Mouse (Mus musculus): Measurements from ENCODE around the gene Bmp8a. TPM values are rescaled to one million over a fixed set of nuclear protein-coding genes. Genes with fewer than 3 reads are reported as not detected.
"Not testable (repeated sequence)": the region's sequence is repeated elsewhere in the genome, so short reads cannot be mapped to it uniquely, and the experiment has no call there.

The Bmp8a gene
- total RNA-seq, 2 experiments from 2014 or later: 0.18 TPM; not detected in 1

DNA sequence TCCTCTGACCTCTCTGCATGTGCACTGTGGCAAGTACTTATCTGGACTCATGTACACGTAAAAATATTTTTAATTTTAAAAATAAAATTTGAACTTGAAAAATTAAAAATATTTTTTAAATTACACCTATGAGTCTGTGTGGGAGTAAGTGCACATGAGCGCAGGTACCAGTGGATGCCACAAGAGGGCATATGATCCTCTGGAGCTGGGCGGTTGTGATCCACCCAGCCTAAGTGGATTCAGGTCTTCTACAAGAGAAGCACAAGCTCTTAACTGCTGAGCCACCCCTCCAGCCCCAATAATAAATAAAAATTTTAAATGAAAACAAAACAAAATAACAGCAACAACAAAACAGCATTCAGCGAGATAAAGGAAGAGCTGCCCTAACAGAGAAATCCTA lies 9.9 kb downstream of the Bmp8a start:
- intact Hi-C loops (cut with DNase I): no loop called here
- DNase-seq (ENCODE audit: low spot score): no peak

GRCm38 (mm10) chr4:123331961-123332360 lies 11.1 kb downstream of the Bmp8a start:
- DNase-seq (ENCODE audit: low spot score); intact Hi-C loops (cut with DNase I): not testable (repeated sequence)

DNA sequence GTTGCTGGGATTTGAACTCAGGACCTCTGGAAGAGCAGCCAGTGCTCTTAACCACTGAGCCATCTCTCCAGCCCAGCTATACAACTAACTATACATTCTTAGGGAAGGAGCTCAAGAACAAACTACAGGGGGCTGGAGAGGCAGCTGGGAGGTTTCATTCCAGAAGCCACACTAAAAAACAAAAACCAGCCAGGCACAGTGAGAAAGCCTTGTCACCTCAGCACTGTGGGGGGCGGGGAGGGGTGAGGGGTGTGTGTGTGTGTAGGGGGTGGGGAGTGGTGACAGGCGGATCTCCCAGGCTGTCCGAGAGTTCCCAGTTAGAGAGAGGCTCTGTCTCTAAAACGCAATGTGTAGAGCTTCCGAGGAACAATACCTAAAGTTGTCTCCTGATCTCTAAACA lies 11.7 kb downstream of the Bmp8a start:
- intact Hi-C loops (cut with DNase I): no loop called here
- DNase-seq (ENCODE audit: low spot score): no peak

GRCm38 (mm10) chr4:123328946-123329345 lies 14.1 kb downstream of the Bmp8a start:
- no peak for DNase-seq (ENCODE audit: low spot score)
- intact Hi-C loops (cut with DNase I): no loop called here

GRCm38 (mm10) chr4:123327630-123328029 lies 15.4 kb downstream of the Bmp8a start:
- DNase-seq (ENCODE audit: low spot score): no peak
- intact Hi-C loops (cut with DNase I): no loop called here

DNA sequence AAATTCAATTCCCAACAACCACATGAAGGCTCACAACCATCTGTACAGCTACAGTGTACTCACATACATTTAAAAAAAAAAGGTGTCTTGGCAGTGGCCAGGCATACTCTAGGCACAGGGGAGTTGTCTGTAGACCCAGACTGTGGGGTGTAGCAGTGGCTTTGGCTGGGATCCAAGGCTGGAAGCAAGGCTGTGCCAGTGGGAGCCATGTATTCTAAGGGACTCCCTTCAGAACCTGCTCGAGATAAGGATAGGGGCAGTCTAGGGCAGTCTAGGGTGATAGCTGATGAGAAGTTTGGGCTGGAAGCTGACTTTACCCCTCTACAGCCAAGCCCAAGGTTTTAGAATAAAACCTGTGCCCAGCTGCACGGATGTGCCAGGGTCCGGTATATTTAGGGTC lies 17.0 kb downstream of the Bmp8a start:
- no peak for DNase-seq (ENCODE audit: low spot score)

GRCm38 (mm10) chr4:123323534-123323933 lies 19.5 kb downstream of the Bmp8a start, which contains the start of gene Oxct2a:
Oxct2a (minus strand) TSS chr4:123323634.
- no peak for DNase-seq (ENCODE audit: low spot score)
- intact Hi-C loops (cut with DNase I): no loop called here

More for the DNA sequence above, 17.0 kb downstream of the Bmp8a start:
- intact Hi-C loops (cut with DNase I): no loop called here

GRCm38 (mm10) chr4:123322910-123323309 lies 20.1 kb downstream of the Bmp8a start:
- intact Hi-C loops (cut with DNase I); DNase-seq (ENCODE audit: low spot score): not testable (repeated sequence)

DNA sequence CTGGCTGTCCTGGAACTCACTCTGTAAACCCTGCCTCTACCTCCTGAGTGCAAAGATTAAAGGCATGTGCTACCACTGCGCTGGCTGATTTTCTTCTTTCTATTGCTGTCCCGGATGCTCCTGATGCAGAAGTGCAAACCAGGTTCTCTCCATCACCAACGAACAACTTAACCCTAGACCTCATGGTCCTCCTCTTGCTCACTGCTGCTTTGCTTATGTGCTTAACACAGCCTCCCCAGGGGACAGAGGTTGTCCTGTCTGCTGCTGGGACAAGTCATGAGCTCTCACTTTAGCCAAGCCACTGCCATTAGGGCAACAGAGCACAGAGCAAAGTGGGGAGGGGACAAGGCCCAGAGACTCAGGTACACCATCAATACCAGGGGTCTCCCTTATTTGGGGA lies 28.6 kb downstream of the Bmp8a start:
- intact Hi-C loops (cut with DNase I): no loop called here
- no peak for DNase-seq (ENCODE audit: low spot score)

- DNase-seq (ENCODE audit: low spot score): no peak
- intact Hi-C loops (cut with DNase I): no loop called here
These were observed 30.0 kb downstream of the Bmp8a start for GRCm38 (mm10) chr4:123313010-123313409.

- intact Hi-C loops (cut with DNase I): no loop called here
- DNase-seq (ENCODE audit: low spot score): no peak
These were observed 31.2 kb downstream of the Bmp8a start for GRCm38 (mm10) chr4:123311845-123312244.

GRCm38 (mm10) chr4:123308292-123308691 lies 34.8 kb downstream of the Bmp8a start:
- no peak for DNase-seq (ENCODE audit: low spot score)
- intact Hi-C loops (cut with DNase I): loop anchor here (5.0 to 10.0 kb wide), 4 partner anchors 34 to 367 kb away; partner anchors contain the start of gene Bmp8a

GRCm38 (mm10) chr4:123306999-123307398 lies 36.1 kb downstream of the Bmp8a start:
- DNase-seq (ENCODE audit: low spot score): no peak
- intact Hi-C loops (cut with DNase I): loop anchor here (5.0 to 10.0 kb wide), 4 partner anchors 35 to 368 kb away; partner anchors contain the start of gene Bmp8a

DNA sequence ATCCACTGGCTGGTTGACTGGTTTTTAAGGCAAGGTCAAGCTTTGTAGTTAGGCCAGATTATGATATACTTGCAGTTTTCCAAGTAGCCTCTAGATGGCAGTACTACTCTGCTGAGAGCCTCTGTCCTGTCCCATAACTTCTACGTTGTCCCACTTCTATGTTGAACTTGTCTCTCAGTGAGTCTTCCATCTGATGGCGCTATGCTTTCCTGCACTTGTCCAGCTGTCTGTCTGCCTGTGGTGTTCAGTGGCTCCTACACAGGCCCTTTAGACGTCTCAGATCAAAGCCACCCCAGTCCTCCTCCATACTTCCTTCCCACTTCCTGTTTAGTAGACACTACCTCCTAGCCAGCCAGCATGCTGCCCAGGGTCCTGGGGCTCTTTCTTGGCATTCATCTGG lies 37.3 kb downstream of the Bmp8a start:
- intact Hi-C loops (cut with DNase I): loop anchor here (5.0 to 10.0 kb wide), 4 partner anchors 37 to 369 kb away; partner anchors contain the start of gene Bmp8a
- DNase-seq (ENCODE audit: low spot score): no peak

- DNase-seq (ENCODE audit: low spot score): no peak
- intact Hi-C loops (cut with DNase I): loop anchor here (5.0 kb wide), 1 partner anchor 128 kb away; no protein-coding TSS in a partner anchor
These were observed 43.9 kb downstream of the Bmp8a start for GRCm38 (mm10) chr4:123298980-123299670.

GRCm38 (mm10) chr4:123298226-123298625 lies 44.8 kb downstream of the Bmp8a start:
- intact Hi-C loops (cut with DNase I): loop anchor here (5.0 kb wide), 1 partner anchor 129 kb away; no protein-coding TSS in a partner anchor

DNA sequence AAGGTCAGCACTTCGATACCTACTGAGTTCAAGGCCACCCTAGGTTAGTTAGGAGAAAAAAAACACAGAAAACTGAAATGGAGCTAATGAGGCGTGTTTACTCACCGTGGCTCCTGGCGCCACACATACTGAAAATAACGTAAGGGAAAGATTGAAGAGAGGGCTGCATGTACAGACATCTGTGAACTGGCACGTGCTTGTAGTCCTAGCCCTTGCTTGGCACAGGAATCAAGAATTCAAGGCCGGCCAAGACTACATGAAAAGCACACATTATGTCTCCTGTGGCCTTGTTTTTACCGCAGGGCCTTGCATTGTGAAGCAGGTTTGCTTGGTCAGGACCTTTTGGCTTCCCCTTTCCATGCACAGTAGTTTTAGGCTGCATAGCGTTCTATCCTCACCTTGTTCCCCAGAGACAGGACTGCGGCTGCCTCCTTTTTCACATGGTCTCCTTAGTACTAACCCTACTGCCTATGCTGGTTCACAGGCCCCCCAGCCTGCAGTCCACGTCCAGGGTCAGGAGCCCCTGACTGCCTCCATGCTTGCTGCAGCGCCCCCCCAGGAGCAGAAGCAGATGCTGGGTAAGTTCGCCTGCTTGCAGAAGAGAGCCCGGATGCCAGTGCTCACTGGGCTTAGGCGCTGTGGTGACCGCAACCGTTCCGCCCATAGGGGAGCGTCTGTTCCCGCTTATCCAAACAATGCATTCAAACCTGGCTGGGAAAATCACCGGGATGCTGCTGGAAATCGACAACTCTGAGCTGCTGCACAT lies 45.7 kb downstream of the Bmp8a start:
- intact Hi-C loops (cut with DNase I): loop anchor here (5.0 kb wide), 1 partner anchor 130 kb away; no protein-coding TSS in a partner anchor
- DNase-seq (ENCODE audit: low spot score): no peak

More at GRCm38 (mm10) chr4:123298226-123298625, 44.8 kb downstream of the Bmp8a start:
- no peak for DNase-seq (ENCODE audit: low spot score)

- DNase-seq (ENCODE audit: low spot score): no peak
- intact Hi-C loops (cut with DNase I): loop anchor here (5.0 kb wide), 1 partner anchor 131 kb away; no protein-coding TSS in a partner anchor
These were observed 46.9 kb downstream of the Bmp8a start for GRCm38 (mm10) chr4:123296148-123296534.

- intact Hi-C loops (cut with DNase I): loop anchor here (5.0 kb wide), 1 partner anchor 132 kb away; no protein-coding TSS in a partner anchor
- no peak for DNase-seq (ENCODE audit: low spot score)
These were observed 47.4 kb downstream of the Bmp8a start for GRCm38 (mm10) chr4:123295516-123296147.

GRCm38 (mm10) chr4:123295026-123295425 lies 48.0 kb downstream of the Bmp8a start:
- intact Hi-C loops (cut with DNase I): loop anchor here (5.0 kb wide), 1 partner anchor 132 kb away; no protein-coding TSS in a partner anchor
- not testable (repeated sequence) for DNase-seq (ENCODE audit: low spot score)

All from heart, postnatal 25 days (tissue).